Mouse (Mus musculus): ENCODE measurements around the gene Snx27. TPM values are rescaled to one million over a fixed set of nuclear protein-coding genes. Genes with fewer than 3 reads are reported as not detected.

Gene Snx27
- total RNA-seq, 2 experiments from 2014 or later, result 28.3 to 29.0 TPM

DNA sequence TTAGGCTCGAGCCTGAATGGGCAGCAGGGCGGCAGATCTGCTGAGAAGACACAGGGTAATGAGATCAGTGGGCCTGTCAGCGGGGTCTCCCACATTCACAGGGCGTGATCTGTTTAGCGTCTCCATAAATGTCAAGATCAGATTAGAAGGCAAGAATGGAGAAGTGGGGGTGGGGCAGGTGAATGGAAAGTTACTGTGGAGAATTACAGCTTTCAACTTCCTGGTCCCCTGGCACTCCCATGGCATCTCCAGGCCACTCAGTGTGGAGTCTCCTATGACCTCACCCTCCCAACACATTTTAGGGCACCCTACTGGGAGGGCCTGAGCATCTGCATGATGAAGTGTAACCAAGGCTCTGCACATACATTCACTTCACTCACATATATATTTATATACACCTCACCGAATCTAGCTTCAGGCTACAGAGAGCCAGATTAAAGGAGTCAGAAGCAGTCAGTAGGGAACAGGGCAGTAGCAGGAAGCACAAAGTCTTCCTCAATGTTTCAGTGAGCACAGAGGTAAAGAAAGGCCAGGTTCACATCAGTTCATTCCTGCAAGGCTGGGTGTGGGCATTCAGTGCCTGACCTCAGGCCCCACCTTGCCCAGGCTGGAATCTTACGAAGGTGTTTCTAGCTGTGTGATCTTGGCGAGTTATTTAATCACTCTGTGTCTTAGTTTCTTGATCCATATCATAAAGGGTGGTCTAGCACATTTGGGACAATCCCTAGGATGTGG, 106.0 kb downstream of the Snx27 start:
- no peak for DNase-seq

DNA sequence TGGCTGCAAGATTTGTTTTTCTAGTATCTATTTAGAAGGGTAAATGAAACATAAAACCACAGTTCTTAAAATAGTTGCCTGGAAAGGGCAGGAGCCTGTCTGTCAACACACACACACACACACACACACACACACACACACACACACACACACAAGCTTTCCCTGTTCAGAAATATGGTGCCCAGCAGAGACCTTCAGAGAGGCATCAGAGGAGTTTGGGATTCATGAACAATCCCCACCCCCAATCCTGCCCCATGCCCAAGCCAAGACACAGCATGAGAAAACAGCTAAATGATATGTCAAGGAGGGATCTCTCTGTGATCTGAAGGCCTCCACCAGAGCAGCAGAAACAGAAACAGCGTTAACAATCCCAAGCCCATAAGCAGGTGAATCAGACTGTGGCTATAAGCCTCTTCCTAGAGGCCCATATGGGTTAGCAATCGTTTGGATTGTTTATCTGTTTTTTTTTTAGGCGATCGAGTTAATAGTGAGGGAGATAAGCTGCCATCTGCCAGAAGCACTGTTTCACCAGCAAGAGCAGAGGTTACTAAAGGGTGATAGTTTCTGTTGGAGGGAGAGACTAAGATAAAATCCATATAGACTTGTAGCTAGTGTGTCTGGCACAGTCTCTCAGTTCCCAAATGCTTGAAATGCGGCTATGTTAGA, 108.8 kb downstream of the Snx27 start:
- DNase-seq, result peak in 1 of 2 experiments; percentile 16

DNA sequence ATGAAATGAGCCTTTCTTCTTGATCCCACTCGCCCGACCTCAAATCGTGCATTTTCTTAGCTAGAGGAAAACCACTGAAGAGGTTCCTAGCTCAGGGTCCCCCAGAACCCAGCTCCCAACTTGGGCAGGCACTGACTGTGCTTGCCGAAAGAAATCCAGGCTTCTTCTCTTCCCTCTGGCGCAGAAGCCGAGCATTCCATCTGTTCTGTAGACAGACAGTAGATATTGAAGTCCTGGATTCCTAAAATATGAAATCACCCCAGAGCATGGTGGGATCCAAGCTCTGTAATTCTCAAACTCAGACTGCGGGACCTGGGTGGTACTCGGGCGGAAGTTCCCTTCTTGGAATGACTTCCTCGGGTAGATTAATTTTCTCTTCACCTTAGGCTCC, 109.4 kb downstream of the Snx27 start:
- DNase-seq, result no peak

DNA sequence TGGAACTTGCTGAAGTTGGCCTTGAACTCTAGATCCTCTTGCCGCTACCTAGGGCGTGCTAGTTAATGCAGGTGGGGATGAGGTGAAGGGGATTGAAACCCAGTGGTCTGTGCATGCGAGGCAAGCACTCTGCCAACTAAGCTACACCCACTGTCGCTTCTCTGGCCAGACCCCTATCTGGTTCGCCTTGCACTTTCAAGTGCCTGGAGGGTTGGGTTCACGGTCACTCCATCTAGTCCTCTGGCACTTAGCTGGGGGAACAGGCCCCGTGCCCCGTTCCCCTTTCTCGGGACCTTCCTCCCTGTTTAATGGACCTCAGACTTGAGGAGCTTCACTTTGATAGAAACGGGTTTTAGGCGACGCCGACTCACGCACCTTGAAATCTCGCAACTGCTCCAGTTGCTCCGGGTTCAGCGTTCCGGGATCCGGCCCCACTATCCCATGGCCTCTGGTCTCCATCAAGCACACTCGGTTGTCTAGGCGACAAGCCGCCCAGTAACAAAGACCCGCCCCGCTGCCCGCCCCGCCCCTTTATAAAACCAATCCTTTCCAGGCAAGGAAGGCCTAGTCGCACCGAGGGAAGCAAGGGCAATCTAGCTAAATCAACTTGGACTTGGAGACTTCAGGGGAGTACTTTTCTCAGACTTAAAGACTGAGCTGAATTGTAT, 109.9 kb downstream of the Snx27 start:
- DNase-seq, result peak; percentile 44 to 48

DNA sequence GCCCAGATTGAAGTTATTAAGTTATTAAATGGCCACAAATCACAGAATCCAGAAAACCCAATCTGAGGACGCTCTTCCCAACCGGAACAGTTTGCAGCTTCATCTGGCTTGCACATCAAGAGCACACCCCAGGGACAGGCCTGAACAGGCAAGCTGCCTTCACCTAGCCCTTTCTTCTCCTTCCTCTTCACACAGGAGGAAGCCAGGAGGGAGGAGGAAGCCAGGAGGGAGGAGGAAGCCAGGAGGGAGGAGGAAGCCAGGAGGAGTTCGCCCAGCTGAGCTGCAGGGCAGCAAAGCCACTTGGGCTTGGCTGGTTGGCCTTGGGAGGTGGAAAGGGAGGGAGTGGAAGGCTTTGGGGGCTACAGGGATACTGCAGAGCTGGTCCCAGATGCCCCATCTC, 113.6 kb downstream of the Snx27 start:
- no peak for DNase-seq

DNA sequence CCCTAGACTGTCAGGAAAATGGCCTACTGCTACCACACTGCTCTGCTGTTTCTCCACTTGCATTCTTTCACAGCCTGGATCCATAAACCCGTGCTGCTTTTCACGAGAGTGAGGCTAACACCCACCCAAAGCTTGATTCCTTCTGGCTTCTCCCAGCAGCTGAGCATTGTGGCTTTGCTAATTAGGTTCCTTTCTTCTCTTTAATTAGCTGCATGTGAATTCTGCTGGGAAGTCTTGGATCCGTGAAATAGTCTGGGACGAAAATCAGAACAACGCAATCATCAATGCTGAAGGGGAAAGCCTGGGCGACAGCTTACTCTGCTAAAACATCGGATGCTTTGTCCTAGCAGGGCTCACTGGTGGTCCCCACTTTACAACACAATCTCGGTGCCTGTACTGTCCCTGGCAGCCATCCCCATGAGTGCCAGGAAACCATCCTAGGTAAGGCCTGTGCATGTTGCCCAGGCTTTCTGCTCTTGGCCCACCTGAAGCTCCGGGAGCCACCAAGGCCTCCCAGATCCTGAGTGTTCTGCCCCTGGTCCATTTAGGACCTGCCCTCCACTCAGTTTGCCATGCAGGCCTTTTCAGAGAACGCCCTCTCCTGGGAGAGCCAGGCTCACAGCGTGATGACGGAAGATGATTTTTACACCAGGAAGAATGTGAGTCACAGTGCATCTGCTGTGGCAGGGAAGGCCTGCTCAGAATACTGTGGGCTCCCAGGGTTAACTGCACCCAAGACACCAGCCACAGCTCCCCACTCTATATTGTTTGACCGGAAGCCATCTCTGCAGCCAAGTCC, 116.7 kb downstream of the Snx27 start:
- no peak for DNase-seq

DNA sequence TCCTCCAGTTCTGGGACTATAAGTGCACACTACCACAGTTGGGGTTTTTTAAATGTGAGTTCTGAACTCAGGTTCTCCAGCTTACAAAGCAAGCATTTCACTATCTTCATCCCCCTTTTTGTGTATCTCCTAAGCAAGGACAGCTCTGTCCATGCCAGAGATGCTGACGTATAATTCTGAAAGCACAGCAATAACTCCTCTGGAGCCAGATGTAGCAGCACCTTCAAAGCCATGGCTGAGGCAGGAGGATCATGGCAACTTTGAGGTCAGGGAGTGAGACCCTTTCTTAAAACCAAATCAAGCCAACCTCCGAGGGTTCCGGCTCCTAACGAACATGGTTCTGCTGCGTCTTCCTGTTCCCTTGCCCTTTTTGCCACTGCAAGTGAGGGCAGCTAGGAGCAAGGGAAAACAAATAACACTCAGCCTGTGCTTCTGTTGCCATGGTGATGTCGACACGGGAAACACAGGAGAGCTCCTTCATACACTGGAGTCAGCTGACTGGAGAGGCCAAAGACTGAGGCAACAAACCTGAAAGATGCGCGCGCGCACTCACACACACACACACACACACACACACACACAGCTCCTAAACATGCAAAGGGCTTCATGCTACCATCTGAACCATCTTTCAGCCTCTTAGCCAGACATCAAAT, 118.5 kb downstream of the Snx27 start:
- DNase-seq, result no peak

DNA sequence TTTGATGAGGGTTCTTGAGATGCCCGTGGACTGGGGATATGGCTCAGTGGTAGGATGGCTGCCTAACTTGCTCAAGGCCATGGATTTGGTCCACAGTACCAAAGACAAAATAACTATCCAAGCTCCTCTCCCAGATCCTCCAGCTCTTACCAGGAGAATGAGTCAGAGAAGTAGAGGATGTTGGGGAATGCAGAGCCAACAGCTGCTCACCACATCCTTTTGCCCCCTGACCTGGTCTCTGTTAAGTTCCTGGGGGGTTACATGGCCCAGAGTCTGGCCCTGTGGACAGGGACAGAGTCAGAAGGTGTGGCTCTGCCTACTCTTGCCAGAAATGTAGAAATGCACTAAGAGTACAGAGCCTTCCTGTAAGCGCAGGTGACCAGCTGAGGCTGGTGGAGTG, 122.7 kb downstream of the Snx27 start:
- DNase-seq, result no peak

DNA sequence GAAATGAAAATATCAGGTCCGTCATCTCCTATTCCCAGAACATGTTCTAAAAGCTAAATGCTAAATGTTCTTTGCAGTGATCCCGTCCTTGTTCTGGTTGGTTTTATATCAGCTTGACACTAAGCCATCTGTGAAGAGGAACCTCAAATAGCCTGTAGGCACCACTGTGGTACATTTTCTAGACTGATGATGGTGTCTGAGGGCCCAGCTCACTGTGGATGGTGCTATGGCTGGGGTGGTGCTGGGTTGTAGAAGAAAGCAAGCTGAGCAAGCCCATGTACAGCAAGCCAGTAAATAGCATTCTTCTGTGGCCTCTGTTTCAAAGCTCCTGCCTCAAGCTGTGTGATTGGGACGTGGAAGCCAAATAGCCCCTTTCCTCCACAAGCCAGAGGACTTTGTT, 125.5 kb downstream of the Snx27 start:
- DNase-seq, result no peak

DNA sequence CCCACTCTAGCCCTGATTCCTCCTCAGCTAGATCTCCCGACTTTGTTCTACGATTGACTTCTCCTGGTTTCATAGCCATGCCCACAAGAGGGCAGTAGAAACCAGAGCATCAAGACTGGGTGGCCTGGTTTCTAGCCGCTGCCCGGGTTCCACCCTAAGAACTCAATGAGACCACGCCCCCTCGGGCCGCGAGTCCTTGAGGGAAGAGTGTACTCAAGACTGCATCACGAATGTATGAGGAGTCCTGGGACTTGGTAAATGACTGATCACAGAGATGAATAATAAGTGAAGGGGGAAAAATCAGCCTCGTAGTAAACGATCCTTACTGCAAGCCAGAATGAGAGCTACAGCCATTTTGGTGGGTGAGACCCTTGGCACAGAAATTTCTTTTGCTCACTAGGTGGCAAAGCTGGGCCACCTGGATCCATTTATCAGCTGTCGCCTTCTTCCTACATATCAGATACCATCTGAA, 126.0 kb downstream of the Snx27 start:
- peak; percentile 79 to 85 for DNase-seq

DNA sequence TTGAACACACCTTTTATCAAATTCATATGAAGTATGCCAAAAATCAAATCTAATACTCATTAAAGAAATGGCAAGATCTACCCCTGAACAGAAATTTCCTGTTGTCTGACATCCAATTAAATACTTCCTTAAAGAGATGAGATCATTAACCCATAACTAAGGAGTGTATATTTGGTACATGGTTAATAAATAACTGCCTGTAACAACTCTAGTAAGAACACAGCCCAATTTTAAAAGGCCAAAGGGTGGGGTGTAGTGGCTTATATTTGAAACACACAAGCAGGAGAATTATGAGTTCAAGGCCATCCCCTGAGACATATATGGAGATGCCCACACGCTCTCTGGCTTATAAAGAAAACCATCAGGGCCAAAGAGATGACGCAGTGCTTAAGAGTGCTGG, 133.1 kb downstream of the Snx27 start:
- no peak for DNase-seq

Other genes starting within 250 kb of the Snx27 start
- not detected for gene Them5, start 240.6 kb downstream of the Snx27 start, total RNA-seq (2021)
- gene C2cd4d, start 220.3 kb downstream of the Snx27 start, total RNA-seq (2021), result under 1 TPM; 0.20 to 0.21 TPM
- 10 to 100 TPM; 50.4 to 62.8 TPM for gene Rorc, start 209.9 kb downstream of the Snx27 start, total RNA-seq (2021)
- under 1 TPM; 0.10 to 0.13 TPM for gene Lingo4, start 184.2 kb downstream of the Snx27 start, total RNA-seq (2021)
- 1 to 10 TPM; 4.4 to 6.1 TPM for gene Tdrkh, start 169.4 kb downstream of the Snx27 start, total RNA-seq (2021)
- gene Mrpl9, start 139.4 kb downstream of the Snx27 start, total RNA-seq (2021), result 10 to 100 TPM; 66.2 to 74.9 TPM
- not detected for gene Oaz3, start 138.8 kb downstream of the Snx27 start, total RNA-seq (2021)
- not detected for gene Celf3, start 104.4 kb downstream of the Snx27 start, total RNA-seq (2021)
- gene Riiad1, start 102.4 kb downstream of the Snx27 start, total RNA-seq (2021), result 1 to 10 TPM; 1.8 to 2.2 TPM
- not detected for gene Gm10972, start 60.4 kb upstream of the Snx27 start, total RNA-seq (2021)
- gene Tuft1, start 76.2 kb upstream of the Snx27 start, total RNA-seq (2021), result 1 to 10 TPM; 3.0 to 3.5 TPM
- gene Selenbp2, start 110.8 kb upstream of the Snx27 start, total RNA-seq (2021), result 10 to 100 TPM; 10.9 TPM
- gene Cgn, start 203.8 kb upstream of the Snx27 start, total RNA-seq (2021), result under 1 TPM; 0.37 to 0.85 TPM

Data from heart, adult 18-20 months (tissue).